1 mouse cellular context compared by ENCODE assay signal in the genomic region with DNA sequence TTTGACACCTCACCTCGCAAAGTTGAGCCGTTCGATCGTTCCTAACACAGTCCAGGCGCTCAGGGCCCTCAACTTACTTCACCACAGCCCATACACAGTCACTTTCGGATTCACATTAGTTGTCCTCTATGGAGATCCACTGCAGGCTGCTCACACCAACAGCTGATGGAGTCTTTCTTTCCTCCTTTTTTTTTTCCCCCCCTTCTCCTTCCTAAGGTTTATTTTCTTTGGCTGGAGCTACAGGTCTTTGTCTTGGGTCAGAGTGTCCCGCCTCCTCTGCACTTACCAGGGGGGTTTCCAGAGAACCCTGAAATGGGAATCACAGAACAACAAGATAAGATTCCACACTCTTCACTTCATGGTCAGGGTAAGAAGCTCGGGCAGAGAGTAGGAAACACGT.
TF ChIP-seq lines count a peak whose summit lies in the region.

No protein-coding gene starts in this region.

TF ChIP-seq in MEL, 35 proteins besides CTCF, POLR2A, EP300 and RAD21 (continued from another document):
- TF ChIP-seq POLR2AphosphoS5 (IDR thresholded peaks at IDR 0.05; ENCODE audit: borderline replicate concordance, low read depth, low read length) (no peak), USF1 (IDR thresholded peaks at IDR 0.05; ENCODE audit: low read depth, low read length) (no peak), HCFC1 (IDR thresholded peaks at IDR 0.05; ENCODE audit: low read depth, low read length) (no peak)
